Mouse (Mus musculus) testis, postnatal 10 days (tissue): ENCODE results near the gene Oprd1.

ENCODE experiments used
- DNase-seq: peaks from one replicate; pipeline ENCODE4 v3.0.0; 2021; ENCODE audit warnings: low spot score

The Oprd1 gene

DNA sequence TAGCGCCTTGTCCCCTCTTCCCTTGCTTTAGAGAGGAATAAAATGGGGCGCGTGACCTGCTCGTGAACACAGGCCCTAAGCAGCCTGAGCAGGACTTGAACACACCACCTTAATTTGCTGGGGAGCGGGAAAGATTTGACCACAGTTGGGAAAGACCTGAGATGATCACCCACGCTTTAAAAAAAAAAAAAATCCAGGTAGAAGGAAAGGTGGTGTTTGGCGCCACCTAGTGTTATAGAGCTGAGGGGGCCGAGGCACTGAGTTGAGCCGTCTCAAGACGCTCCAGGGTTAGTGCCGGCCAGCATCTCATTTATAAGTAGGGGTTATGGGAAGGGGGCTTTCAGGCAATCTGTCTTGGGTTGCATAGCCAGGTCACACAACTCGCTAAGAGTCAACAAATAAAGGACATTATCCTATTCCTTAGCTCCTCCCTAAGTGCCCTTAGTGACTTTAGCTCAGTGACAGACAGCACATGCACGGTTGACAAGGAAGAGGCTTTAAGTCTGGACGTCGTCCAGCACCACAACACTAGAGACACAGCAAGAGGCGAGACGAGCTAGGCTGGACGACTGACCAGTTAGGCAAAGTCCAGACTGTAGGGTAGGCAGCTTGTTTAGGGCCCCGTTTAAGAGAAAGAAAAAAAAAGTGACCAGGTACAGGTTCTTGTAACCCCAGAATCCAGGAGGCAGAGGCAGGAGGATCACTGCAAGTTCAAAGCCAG lies 64.6 kb downstream of the Oprd1 start:
- DNase-seq: peak; percentile 82

- no peak for DNase-seq
Observed at GRCm38 (mm10) chr4:132078296-132078714, 66.0 kb downstream of the Oprd1 start.

- no peak for DNase-seq
Observed at GRCm38 (mm10) chr4:132077445-132077844, 66.8 kb downstream of the Oprd1 start.

DNA sequence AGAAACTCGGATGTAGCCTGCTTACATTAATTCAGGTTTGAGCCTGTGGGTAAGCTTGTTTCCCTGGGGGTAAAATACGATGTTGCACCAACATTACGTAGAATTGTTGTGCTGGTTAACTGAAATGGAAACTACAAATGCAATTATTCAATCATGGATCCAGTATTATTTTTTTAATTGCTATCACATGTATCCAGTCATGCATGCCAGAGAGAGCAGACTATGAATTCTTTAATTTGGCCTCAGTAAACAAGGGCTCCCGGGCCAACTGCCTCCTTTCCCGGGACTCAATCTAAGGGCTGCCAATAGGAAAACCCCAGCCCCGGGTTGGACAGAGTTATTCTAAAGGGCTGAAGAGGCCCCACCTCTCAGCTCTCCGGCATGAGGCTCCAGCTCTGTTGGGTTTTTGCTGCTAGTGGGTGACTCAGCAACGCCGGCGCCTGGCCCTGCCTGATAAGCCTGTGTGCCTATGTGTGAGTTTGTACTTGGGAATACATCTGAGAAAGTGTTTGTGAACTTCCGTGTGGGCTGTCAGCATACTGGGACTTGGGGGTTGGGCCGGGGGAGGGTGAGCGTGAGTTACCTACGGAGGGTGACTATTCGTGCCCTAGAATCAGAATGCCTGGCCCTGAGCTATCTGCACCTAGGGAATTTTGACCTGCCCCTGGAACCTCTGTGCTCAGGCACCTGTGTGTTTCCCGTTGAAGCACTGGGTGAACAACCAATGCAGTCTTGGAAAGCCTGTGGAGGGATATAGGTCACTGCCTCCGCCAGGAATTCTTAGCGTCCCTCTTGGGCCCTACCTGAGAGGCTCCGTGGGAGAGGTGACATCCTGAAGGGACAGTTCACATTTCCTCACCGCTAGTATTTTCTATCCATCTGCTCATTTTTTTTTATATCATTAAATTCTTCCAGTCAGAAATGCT lies 67.5 kb downstream of the Oprd1 start:
- peak; percentile 51 for DNase-seq

DNA sequence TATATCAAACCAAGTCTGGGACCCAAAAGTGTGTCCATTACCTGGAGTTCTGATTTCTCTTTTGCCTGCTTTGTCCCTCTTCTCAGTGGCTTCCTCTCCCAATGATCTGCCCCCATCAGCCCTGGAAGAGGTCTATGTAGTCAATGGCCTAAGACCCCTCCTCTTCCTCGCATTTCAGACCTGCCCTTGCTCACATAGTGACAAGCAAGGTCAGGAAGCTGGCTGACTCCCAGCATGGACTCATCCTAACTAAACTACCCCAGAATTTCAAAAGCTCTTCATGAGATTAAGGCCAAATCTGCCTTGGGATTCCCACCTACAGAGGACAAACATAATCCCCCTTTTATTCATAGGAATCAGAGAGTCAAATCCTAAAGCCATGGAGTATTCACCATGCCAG lies 68.5 kb downstream of the Oprd1 start:
- no peak for DNase-seq

DNA sequence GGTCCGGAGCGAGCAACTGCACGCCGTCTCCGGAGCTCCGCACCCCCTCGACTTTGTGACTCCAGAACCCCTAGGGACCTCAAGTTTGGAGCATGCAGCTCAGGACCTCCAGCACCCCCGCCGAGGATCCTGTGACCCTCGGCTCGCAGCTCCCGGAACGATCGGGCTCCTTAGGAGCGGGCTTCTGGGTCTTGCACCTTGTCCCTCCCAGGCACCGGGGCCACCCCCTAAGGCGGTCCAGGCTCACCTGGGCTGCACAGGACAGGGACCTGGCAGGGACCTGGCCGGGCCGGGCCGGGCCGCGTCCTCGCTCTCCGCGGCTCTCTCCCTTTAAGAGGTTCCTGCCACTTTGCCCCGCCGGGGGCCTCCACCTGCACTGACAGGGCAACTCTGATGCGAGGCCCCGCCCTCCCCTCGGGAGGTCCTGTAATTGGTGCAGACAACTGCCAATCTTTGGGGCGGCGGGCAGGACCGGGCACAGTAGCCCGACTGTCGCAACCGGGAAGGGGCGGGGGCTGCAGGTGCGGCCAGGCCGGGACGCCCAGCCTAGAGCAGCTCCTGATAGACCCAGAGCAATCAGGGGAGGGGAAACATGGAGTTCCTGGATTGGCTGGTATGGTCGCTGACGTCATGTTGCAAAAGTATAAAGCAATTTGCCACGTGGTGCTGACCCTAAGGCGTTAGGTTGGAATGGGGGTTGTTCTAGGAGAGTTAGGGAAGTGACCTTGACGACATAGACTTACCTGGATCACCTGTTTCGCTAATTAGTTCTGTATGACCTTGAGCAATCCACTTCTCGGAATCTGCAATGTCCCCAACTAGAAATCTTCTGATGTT lies 69.1 kb downstream of the Oprd1 start, which contains the start of gene Epb41:
Gene Epb41, minus strand, starts transcription at position 389 of the 837 bp plus-strand sequence.
- DNase-seq: peak; percentile 94

DNA sequence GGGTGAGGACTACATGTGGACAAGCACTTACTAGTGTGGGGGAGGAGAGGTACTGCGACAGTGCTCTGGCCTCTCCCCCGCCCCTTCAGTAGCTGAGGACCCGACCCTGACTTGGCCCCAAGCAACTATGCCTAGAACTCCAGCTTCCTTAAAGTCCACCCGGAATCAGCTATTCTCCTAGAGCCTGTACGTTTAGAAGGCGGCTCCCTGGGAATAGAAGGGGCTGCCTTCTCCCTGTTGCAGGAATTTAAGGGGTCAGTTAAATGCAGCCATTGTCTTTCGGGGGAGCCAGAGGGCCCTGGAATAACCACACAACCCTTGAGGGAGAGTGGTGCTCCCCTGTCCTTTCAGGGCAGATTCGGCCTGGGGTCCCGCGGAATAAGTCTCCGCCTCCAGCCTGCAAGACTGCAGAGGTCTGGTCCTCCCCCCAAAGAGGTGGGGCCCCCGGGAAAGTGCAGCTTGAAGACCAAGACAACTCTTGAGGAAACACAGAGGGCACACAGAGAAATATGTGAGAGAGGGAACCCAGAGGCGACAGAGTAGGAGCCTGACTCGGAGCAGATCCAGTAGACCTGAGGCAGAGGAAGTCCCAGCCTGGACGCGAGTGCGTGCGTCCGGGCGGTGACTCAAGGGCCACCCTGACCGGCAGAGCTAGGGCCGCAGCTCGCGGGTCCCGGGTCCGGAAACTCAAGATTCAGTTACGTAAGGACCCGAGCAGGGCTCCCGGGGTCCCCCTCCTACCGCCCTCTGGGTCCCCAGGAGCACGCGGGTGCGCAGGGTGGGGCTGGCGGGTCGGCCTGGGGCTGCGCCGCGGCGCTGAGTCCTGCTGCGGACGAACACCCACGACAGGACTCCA lies 70.0 kb downstream of the Oprd1 start, which contains the start of gene Gm10300:
Gene Gm10300, plus strand, starts transcription at position 621 of the 856 bp plus-strand sequence.
- peak; percentile 55 for DNase-seq

GRCm38 (mm10) chr4:132072946-132073345 lies 71.3 kb downstream of the Oprd1 start:
- no peak for DNase-seq

GRCm38 (mm10) chr4:132072156-132072555 lies 72.1 kb downstream of the Oprd1 start:
- DNase-seq: no peak

DNA sequence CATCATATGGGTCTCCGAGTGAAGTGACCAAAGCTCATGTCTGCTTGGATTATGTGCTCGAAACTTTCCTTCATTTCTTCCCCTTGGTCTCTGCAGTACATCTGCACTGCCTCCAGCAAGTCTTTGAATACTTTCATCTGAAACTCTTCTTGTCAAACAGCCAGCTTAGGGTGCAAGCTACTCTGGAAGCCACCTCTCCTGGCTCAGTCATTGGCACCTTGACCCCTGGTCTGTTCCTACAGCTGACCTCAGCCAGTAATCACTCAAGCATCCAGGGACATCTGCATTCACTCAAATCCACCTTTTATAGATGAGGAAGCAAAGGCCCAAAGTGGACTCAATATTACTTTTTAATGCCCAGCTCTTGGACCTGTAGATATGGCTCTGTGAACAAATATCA lies 72.6 kb downstream of the Oprd1 start:
- DNase-seq: no peak

DNA sequence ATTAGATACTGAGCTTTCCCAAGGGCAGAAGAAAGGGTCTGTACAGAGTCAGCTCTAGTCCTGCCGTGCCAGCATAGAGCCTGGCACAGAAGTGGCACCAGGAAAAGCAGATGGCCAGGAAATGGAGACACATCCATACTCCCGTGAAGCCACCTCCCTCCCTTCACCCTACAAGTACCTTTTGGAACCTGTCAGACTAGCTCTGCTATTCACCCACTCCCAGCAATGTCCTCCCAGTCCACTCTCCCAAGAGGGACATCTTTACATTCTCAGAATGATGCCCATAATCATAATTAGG lies 76.4 kb downstream of the Oprd1 start:
- no peak for DNase-seq

- DNase-seq: no peak
Observed at GRCm38 (mm10) chr4:132067112-132067937, 77.0 kb downstream of the Oprd1 start.

GRCm38 (mm10) chr4:132066101-132066773 lies 78.0 kb downstream of the Oprd1 start:
- peak; percentile 72 for DNase-seq

DNA sequence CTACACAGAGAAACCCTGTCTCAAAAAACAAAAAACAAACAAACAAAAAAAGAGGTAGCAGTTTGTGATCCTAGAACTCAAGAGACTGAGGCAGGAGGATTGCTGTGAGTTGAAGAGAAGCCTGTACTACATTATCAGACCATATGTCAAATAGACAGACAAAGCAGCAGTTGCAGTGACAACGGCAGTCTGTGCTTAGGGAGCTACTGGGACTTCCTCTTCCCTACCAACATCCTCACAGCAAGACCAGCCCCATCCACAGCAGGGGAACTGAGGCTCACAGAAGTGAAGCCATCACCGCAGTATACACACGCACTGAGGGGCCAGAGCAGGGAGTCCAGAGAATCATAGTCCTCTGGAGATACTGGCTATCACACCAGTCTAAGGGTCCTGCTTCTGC lies 78.7 kb downstream of the Oprd1 start:
- no peak for DNase-seq

- DNase-seq: no peak
Observed at GRCm38 (mm10) chr4:132064550-132064949, 79.7 kb downstream of the Oprd1 start.

GRCm38 (mm10) chr4:132062934-132063884 lies 81.1 kb downstream of the Oprd1 start:
- DNase-seq: no peak

DNA sequence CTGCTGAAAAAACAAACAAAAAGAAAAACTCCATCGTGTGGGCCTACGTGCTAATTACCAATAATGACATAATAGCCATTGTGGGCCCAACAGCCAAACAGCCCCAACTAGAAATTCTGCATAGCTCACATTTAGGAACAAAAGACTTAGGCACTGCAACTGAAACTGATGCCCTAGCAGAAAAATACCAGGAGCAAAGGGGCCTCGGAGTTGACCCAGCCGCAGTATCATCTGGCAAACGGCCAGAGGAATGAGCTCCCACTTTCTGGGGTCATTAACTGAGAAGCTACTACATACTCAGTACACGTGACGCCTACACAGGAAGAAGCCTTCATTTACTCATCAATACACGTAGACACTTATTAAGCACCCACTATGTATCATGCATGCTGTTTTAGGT lies 82.0 kb downstream of the Oprd1 start:
- DNase-seq: no peak
